Mouse (Mus musculus) cerebellum, adult 2 months (tissue): ENCODE measurements around the gene Ccdc3. TPM values are rescaled to one million over a fixed set of nuclear protein-coding genes. Genes with fewer than 3 reads are reported as not detected.

Experiments
- DNase-seq, 2 experiments: peaks; one replicate each; pipeline ENCODE4 v3.0.0; 2021
- H3K27ac ChIP-seq: fragments of 200-500 bp; 2 replicates; pipeline ENCODE4 v1.5.1; 2012; ENCODE audit warnings: low read length, control low read depth, inconsistent platforms; ENCODE audit not compliant: insufficient read depth
- H3K27me3 ChIP-seq: fragments of 200-500 bp; 2 replicates; pipeline ENCODE4 v1.6.1; 2012; ENCODE audit warnings: inconsistent platforms, mild to moderate bottlenecking, low read length, moderate library complexity; ENCODE audit not compliant: control insufficient read depth, insufficient read depth
- H3K4me1 ChIP-seq: fragments of 200-500 bp; 2 replicates; pipeline ENCODE4 v1.6.1; 2011; ENCODE audit warnings: low read length; ENCODE audit not compliant: control insufficient read depth, insufficient read depth
- H3K4me3 ChIP-seq: fragments of 200-500 bp; replicated peaks from 2 replicates; pipeline ENCODE3; 2011; ENCODE audit warnings: mild to moderate bottlenecking, low read depth, low read length, control low read depth; ENCODE audit not compliant: insufficient read depth
- CTCF ChIP-seq: fragments of 200-500 bp; IDR thresholded peaks from 2 replicates; pipeline ENCODE4 v1.5.1; 2011; ENCODE audit warnings: low read depth, mild to moderate bottlenecking, control low read depth, low read length, moderate library complexity, borderline replicate concordance; ENCODE audit not compliant: insufficient read depth
- POLR2A ChIP-seq: fragments of 200-500 bp; IDR thresholded peaks from 2 replicates; pipeline ENCODE4 v1.6.1; 2011; ENCODE audit warnings: low read length, control low read depth, borderline replicate concordance; ENCODE audit not compliant: insufficient read depth
- WGBS: fragments of 180-500 bp; shearing (Covaris S2); methylation state at CpG from one replicate; pipeline ENCODE4 v1.1.7; 2018; 5-methylcytosine and 5-hydroxymethylcytosine counted together
- polyA plus RNA-seq: library from polyadenylated mRNA; depleted of rRNA; stranded (reverse); fragments of >200 nt; gene quantifications from 2 replicates; pipeline ENCODE4 v1.2.3, GENCODE M21; 2012

The Ccdc3 gene
- polyA plus RNA-seq, 1 experiment: 4.4 TPM

GRCm38 (mm10) chr2:5112785-5113291 lies 24.7 kb upstream of the Ccdc3 start:
- no peak overlapping the region for H3K4me3 ChIP-seq
- H3K27me3 ChIP-seq: no peaks in the 10 kb centered on the region
- no peaks in the 10 kb centered on the region for H3K4me1 ChIP-seq
- no peak for DNase-seq
- H3K27ac ChIP-seq: no peak overlapping the region
- TF ChIP-seq POLR2A (no peak), CTCF (no peak)
- 7% methylated on average over 8 of the region's 8 CpGs for WGBS

GRCm38 (mm10) chr2:5114386-5114785 lies 23.2 kb upstream of the Ccdc3 start:
- DNase-seq: no peak
- no peak overlapping the region for H3K4me3 ChIP-seq
- no peaks in the 10 kb centered on the region for H3K27me3 ChIP-seq
- 97% methylated on average over 8 of the region's 8 CpGs for WGBS
- H3K27ac ChIP-seq: no peak overlapping the region
- no peaks in the 10 kb centered on the region for H3K4me1 ChIP-seq
- no peak for TF ChIP-seq CTCF
- TF ChIP-seq POLR2A: no peak

- Histone ChIP-seq H3K27me3 (no peaks in the 10 kb centered on the region), H3K27ac (no peak overlapping the region), H3K4me1 (no peaks in the 10 kb centered on the region), H3K4me3 (no peak overlapping the region)
- DNase-seq: peak in 1 of 2 experiments; percentile 8
- no peak for TF ChIP-seq POLR2A
- no peak for TF ChIP-seq CTCF
- WGBS: 26% methylated on average over 5 of the region's 5 CpGs
These were observed 20.6 kb upstream of the Ccdc3 start for GRCm38 (mm10) chr2:5116856-5117532.

GRCm38 (mm10) chr2:5125506-5125905 lies 12.1 kb upstream of the Ccdc3 start:
- no peak for DNase-seq
- no peaks in the 10 kb centered on the region for H3K27me3 ChIP-seq
- 0 out of 2 replicates have a peak, but pooled peaks cover 2% of the 10 kb centered on the region for H3K4me1 ChIP-seq
- H3K27ac ChIP-seq: no peak overlapping the region
- H3K4me3 ChIP-seq: no peak overlapping the region
- no peak for TF ChIP-seq CTCF
- TF ChIP-seq POLR2A: no peak
- WGBS: 21% methylated on average over 6 of the region's 6 CpGs

- 0 out of 2 replicates have a peak, but pooled peaks cover 2% of the 10 kb centered on the region for H3K4me1 ChIP-seq
- TF ChIP-seq CTCF: no peak
- no peak for TF ChIP-seq POLR2A
- no peak overlapping the region for H3K4me3 ChIP-seq
- no peak overlapping the region for H3K27ac ChIP-seq
- H3K27me3 ChIP-seq: no peaks in the 10 kb centered on the region
- peak in 1 of 2 experiments; percentile 3 for DNase-seq
- WGBS: 25% methylated on average over 5 of the region's 5 CpGs
These were observed 10.2 kb upstream of the Ccdc3 start for GRCm38 (mm10) chr2:5127369-5127768.

- no peak for DNase-seq
- no peaks in the 10 kb centered on the region for H3K27me3 ChIP-seq
- TF ChIP-seq CTCF (no peak), POLR2A (no peak)
- H3K4me1 ChIP-seq: 0 out of 2 replicates have a peak, but pooled peaks cover 2% of the 10 kb centered on the region
- 73% methylated on average over 3 of the region's 3 CpGs for WGBS
- no peak overlapping the region for H3K4me3 ChIP-seq
- H3K27ac ChIP-seq: no peak overlapping the region
These were observed 8.5 kb upstream of the Ccdc3 start for GRCm38 (mm10) chr2:5129099-5129498.

GRCm38 (mm10) chr2:5132046-5132445 lies 5.5 kb upstream of the Ccdc3 start:
- Histone ChIP-seq H3K27me3 (no peaks in the 10 kb centered on the region), H3K4me3 (no peak overlapping the region), H3K27ac (no peak overlapping the region), H3K4me1 (0 out of 2 replicates have a peak, but pooled peaks cover 2% of the 10 kb centered on the region)
- TF ChIP-seq CTCF (no peak), POLR2A (no peak)
- DNase-seq: no peak
- WGBS: 76% methylated on average over 4 of the region's 4 CpGs
